In genomic region chr15:73992334-73992733, GRCm38 (mm10) we compare ENCODE assay signal across 28 mouse cellular contexts.
DNase-seq lines count a peak whose midpoint lies in the region; ATAC-seq and TF ChIP-seq lines count a peak whose summit lies in the region.
"Had no signal": no experiment of that assay in that cellular context is flagged by ENCODE, and none has a peak within 500 bp of the region (broad histone marks: within the 10 kb centered on the region; RNA-seq: fewer than 3 reads in every experiment).

No protein-coding gene starts in this region.

- no peak overlapping the region for H3K4me2 ChIP-seq in forebrain, embryonic 14.5 days (ENCODE audit: low read length)
- no peak overlapping the region for H3K4me2 ChIP-seq in forebrain, embryonic 12.5 days
- no peak overlapping the region for H3K4me2 ChIP-seq in forebrain, postnatal 0 days (ENCODE audit: low read depth)
- H3K4me2 ChIP-seq in forebrain, embryonic 13.5 days, result no peak overlapping the region
- H3K4me2 ChIP-seq in midbrain, embryonic 14.5 days (ENCODE audit: low read length), result no peak overlapping the region
- H3K4me2 ChIP-seq in midbrain, embryonic 13.5 days (replicated peaks), result no peak overlapping the region
- H3K4me2 ChIP-seq: embryonic facial prominence, embryonic 13.5 days; embryonic facial prominence, embryonic 15.5 days had no signal

- TF ChIP-seq CTCF in forebrain, postnatal 0 days (IDR thresholded peaks at IDR 0.05; ENCODE audit: low read depth), result no peak

- ATAC-seq in forebrain, embryonic 14.5 days, result peak; percentile 37; the same call in 1 of the 2 replicates
- no peak for ATAC-seq in forebrain, embryonic 12.5 days (ENCODE audit: low FRiP score)
- peak; percentile 60; the same call in 1 of the 2 replicates for ATAC-seq in forebrain, postnatal 0 days
- ATAC-seq in forebrain, embryonic 13.5 days, result no peak
- ATAC-seq in midbrain, embryonic 14.5 days (ENCODE audit: low FRiP score, low TSS enrichment), result no peak
- ATAC-seq in midbrain, embryonic 13.5 days, result no peak
- ATAC-seq: activated CD4-positive, CD25-positive, alpha-beta regulatory T cell, adult 4 months; CD4-positive, CD25-positive, alpha-beta regulatory T cell, adult 4 months; Patski had no signal

- 79% methylated on average over 4 of the region's 4 CpGs for WGBS in forebrain, embryonic 14.5 days
- 84% methylated on average over 4 of the region's 4 CpGs for WGBS in forebrain, embryonic 12.5 days
- WGBS in forebrain, postnatal 0 days, result 68% methylated on average over 4 of the region's 4 CpGs
- WGBS in forebrain, embryonic 13.5 days, result 71% methylated on average over 4 of the region's 4 CpGs
- 85% methylated on average over 4 of the region's 4 CpGs for WGBS in midbrain, embryonic 14.5 days
- 81% methylated on average over 4 of the region's 4 CpGs for WGBS in midbrain, embryonic 13.5 days

- no peak overlapping the region for H3K4me3 ChIP-seq in forebrain, embryonic 14.5 days (ENCODE audit: low read depth, low read length)
- no peak overlapping the region for H3K4me3 ChIP-seq in forebrain, embryonic 12.5 days (replicated peaks)
- H3K4me3 ChIP-seq in forebrain, postnatal 0 days (ENCODE audit: low read depth, low read length), result no peak overlapping the region
- H3K4me3 ChIP-seq in forebrain, embryonic 13.5 days, result no peak overlapping the region
- no peak overlapping the region for H3K4me3 ChIP-seq in midbrain, embryonic 14.5 days (replicated peaks; ENCODE audit: low read depth, low read length)
- H3K4me3 ChIP-seq in midbrain, embryonic 13.5 days (replicated peaks), result no peak overlapping the region
- H3K4me3 ChIP-seq: embryonic facial prominence, embryonic 13.5 days; embryonic facial prominence, embryonic 15.5 days; erythroblast, embryonic 14.5 days; forebrain, embryonic 10.5 days had no signal

- DNase-seq in forebrain, embryonic 14.5 days (ENCODE audit: low spot score), result peak; percentile 38
- DNase-seq in forebrain, postnatal 0 days, result peak; percentile 63
- peak; percentile 69 for DNase-seq in midbrain, embryonic 14.5 days
- peak; percentile 52 to 63 for DNase-seq in right cerebral cortex, postnatal 10 days (ENCODE audit: low spot score in 2 of 2)
- DNase-seq in right cerebral cortex, adult 18-20 months, result no peak
- DNase-seq: adrenal gland, adult 8-10 months; adrenal gland, postnatal 14 days; adrenal gland, postnatal 36 days; B cell, adult 2 months; cerebellum, adult 11 months; cerebellum, adult 18-20 months; cerebellum, adult 8-10 months; cerebellum, adult 9-11 months; cerebellum, postnatal 14 days; cerebellum, postnatal 36 days; embryo, embryonic 11 days had no signal

- H3K27me3 ChIP-seq in forebrain, embryonic 14.5 days (replicated peaks; ENCODE audit: control insufficient read depth, insufficient read depth, low read length), result 0 out of 2 replicates have a peak, but pooled peaks cover 5% of the 10 kb centered on the region
- H3K27me3 ChIP-seq in forebrain, embryonic 12.5 days, result peaks cover 29% of the 10 kb centered on the region
- no peaks in the 10 kb centered on the region for H3K27me3 ChIP-seq in forebrain, postnatal 0 days (ENCODE audit: insufficient read depth, low read length)
- peaks cover 12% of the 10 kb centered on the region for H3K27me3 ChIP-seq in forebrain, embryonic 13.5 days
- H3K27me3 ChIP-seq in midbrain, embryonic 14.5 days (ENCODE audit: control insufficient read depth, insufficient read depth, low read length), result no peaks in the 10 kb centered on the region
- peaks cover 3% of the 10 kb centered on the region; the same call in 1 of the 2 replicates for H3K27me3 ChIP-seq in midbrain, embryonic 13.5 days
- H3K27me3 ChIP-seq: CH12.LX; embryonic facial prominence, embryonic 13.5 days; Patski had no signal

- H3K9ac ChIP-seq in forebrain, embryonic 14.5 days (ENCODE audit: low read length), result no peak overlapping the region
- no peak overlapping the region for H3K9ac ChIP-seq in forebrain, embryonic 12.5 days
- H3K9ac ChIP-seq in forebrain, postnatal 0 days, result no peak overlapping the region
- no peak overlapping the region for H3K9ac ChIP-seq in forebrain, embryonic 13.5 days
- H3K9ac ChIP-seq in midbrain, embryonic 14.5 days (replicated peaks; ENCODE audit: low read length), result no peak overlapping the region
- no peak overlapping the region for H3K9ac ChIP-seq in midbrain, embryonic 13.5 days (replicated peaks)
- H3K9ac ChIP-seq: embryonic facial prominence, embryonic 13.5 days; embryonic facial prominence, embryonic 15.5 days had no signal

- no peak overlapping the region for H3K27ac ChIP-seq in forebrain, embryonic 14.5 days (ENCODE audit: low read depth, low read length)
- no peak overlapping the region for H3K27ac ChIP-seq in forebrain, embryonic 12.5 days
- H3K27ac ChIP-seq in forebrain, postnatal 0 days (ENCODE audit: low read depth, low read length), result no peak overlapping the region
- no peak overlapping the region for H3K27ac ChIP-seq in forebrain, embryonic 13.5 days
- H3K27ac ChIP-seq in midbrain, embryonic 14.5 days (replicated peaks; ENCODE audit: low read depth, low read length), result no peak overlapping the region
- no peak overlapping the region for H3K27ac ChIP-seq in midbrain, embryonic 13.5 days
- H3K27ac ChIP-seq: embryonic facial prominence, embryonic 13.5 days; embryonic facial prominence, embryonic 15.5 days; forebrain, embryonic 10.5 days had no signal

- no peaks in the 10 kb centered on the region for H3K36me3 ChIP-seq in forebrain, embryonic 14.5 days (ENCODE audit: control insufficient read depth, insufficient read depth, low read length)
- H3K36me3 ChIP-seq in forebrain, embryonic 12.5 days (replicated peaks), result no peaks in the 10 kb centered on the region
- H3K36me3 ChIP-seq in forebrain, postnatal 0 days (ENCODE audit: insufficient read depth), result no peaks in the 10 kb centered on the region
- no peaks in the 10 kb centered on the region for H3K36me3 ChIP-seq in forebrain, embryonic 13.5 days (ENCODE audit: poor library complexity, severe bottlenecking)
- H3K36me3 ChIP-seq in midbrain, embryonic 14.5 days (ENCODE audit: control insufficient read depth, insufficient read depth, low read length), result no peaks in the 10 kb centered on the region
- H3K36me3 ChIP-seq in midbrain, embryonic 13.5 days, result no peaks in the 10 kb centered on the region
- H3K36me3 ChIP-seq: embryonic facial prominence, embryonic 13.5 days; embryonic facial prominence, embryonic 15.5 days; forebrain, embryonic 10.5 days; G1E had no signal

- no peaks in the 10 kb centered on the region for H3K9me3 ChIP-seq in forebrain, embryonic 14.5 days (replicated peaks; ENCODE audit: control insufficient read depth, low read length)
- H3K9me3 ChIP-seq in forebrain, embryonic 12.5 days, result no peaks in the 10 kb centered on the region
- no peaks in the 10 kb centered on the region for H3K9me3 ChIP-seq in forebrain, postnatal 0 days (ENCODE audit: low read length)
- no peaks in the 10 kb centered on the region for H3K9me3 ChIP-seq in forebrain, embryonic 13.5 days (replicated peaks)
- H3K9me3 ChIP-seq in midbrain, embryonic 14.5 days (ENCODE audit: control insufficient read depth, low read length), result no peaks in the 10 kb centered on the region
- H3K9me3 ChIP-seq in midbrain, embryonic 13.5 days, result no peaks in the 10 kb centered on the region
- H3K9me3 ChIP-seq: embryonic facial prominence, embryonic 13.5 days; embryonic facial prominence, embryonic 15.5 days; forebrain, embryonic 10.5 days had no signal

- H3K4me1 ChIP-seq in forebrain, embryonic 14.5 days (ENCODE audit: control insufficient read depth, insufficient read depth, low read length), result no peaks in the 10 kb centered on the region
- peaks cover 23% of the 10 kb centered on the region for H3K4me1 ChIP-seq in forebrain, embryonic 12.5 days
- H3K4me1 ChIP-seq in forebrain, postnatal 0 days (ENCODE audit: insufficient read depth), result 0 out of 2 replicates have a peak, but pooled peaks cover 7% of the 10 kb centered on the region
- peaks cover 19% of the 10 kb centered on the region for H3K4me1 ChIP-seq in forebrain, embryonic 13.5 days
- peaks cover 12% of the 10 kb centered on the region for H3K4me1 ChIP-seq in midbrain, embryonic 14.5 days (ENCODE audit: control insufficient read depth, insufficient read depth, low read length)
- peaks cover 33% of the 10 kb centered on the region for H3K4me1 ChIP-seq in midbrain, embryonic 13.5 days (replicated peaks)
- H3K4me1 ChIP-seq: embryonic facial prominence, embryonic 13.5 days; embryonic facial prominence, embryonic 15.5 days had no signal

Comparison
In these comparisons a context has a peak if more than half of its experiments do, and no peak if none do; other contexts are left out.
1. ATAC-seq: peak in forebrain, embryonic 14.5 days (single experiment) and forebrain, postnatal 0 days (single experiment); none in forebrain, embryonic 12.5 days (single experiment), forebrain, embryonic 13.5 days (single experiment), midbrain, embryonic 14.5 days (single experiment) and midbrain, embryonic 13.5 days (single experiment).